Mouse (Mus musculus) embryonic facial prominence, embryonic 11.5 days (tissue): ENCODE results near the gene Klhl12. TPM values are rescaled to one million over a fixed set of nuclear protein-coding genes. Genes with fewer than 3 reads are reported as not detected.
A peak's percentile ranks its signal among the peaks of the same experiment; 100 is the strongest.
"Not testable (repeated sequence)": the region's sequence is repeated elsewhere in the genome, so short reads cannot be mapped to it uniquely, and the experiment has no call there.

Experiments used
- ATAC-seq: fragments of 200-750 bp; cut with Nextera tagmentation; replicated peaks from 2 replicates; pipeline ENCODE4 v1.8.0; 2017; ENCODE audit warnings: low read depth; ENCODE audit not compliant: insufficient number of reproducible peaks, low FRiP score, low TSS enrichment
- DNase-seq: peaks from one replicate; pipeline ENCODE4 v3.0.0-alpha.2; 2015; ENCODE audit warnings: low spot score
- H3K27ac ChIP-seq: fragments of 300-500 bp; sonication (generic); replicated peaks from 2 replicates; pipeline ENCODE4 v1.5.1; 2014; ENCODE audit warnings: mild to moderate bottlenecking, low read depth, low read length, control low read depth
- H3K27me3 ChIP-seq: fragments of 300-500 bp; sonication (generic); 2 replicates; pipeline ENCODE4 v1.6.1; 2014; ENCODE audit warnings: mild to moderate bottlenecking, low read length, moderate library complexity, mixed read lengths; ENCODE audit not compliant: control insufficient read depth, insufficient read depth
- H3K36me3 ChIP-seq: fragments of 300-500 bp; sonication (generic); replicated peaks from 2 replicates; pipeline ENCODE4 v1.6.1; 2014; ENCODE audit warnings: low read depth, mild to moderate bottlenecking, low read length, moderate library complexity, mixed read lengths; ENCODE audit not compliant: control insufficient read depth, insufficient read depth
- H3K4me1 ChIP-seq: fragments of 300-500 bp; sonication (generic); 2 replicates; pipeline ENCODE4 v1.6.1; 2014; ENCODE audit warnings: low read length, mixed read lengths; ENCODE audit not compliant: control insufficient read depth, insufficient read depth
- H3K4me2 ChIP-seq: fragments of 300-500 bp; sonication (generic); 2 replicates; pipeline ENCODE4 v1.6.1; 2014; ENCODE audit warnings: low read depth, mild to moderate bottlenecking, control low read depth, low read length, moderate library complexity
- H3K4me3 ChIP-seq: fragments of 300-500 bp; sonication (generic); 2 replicates; pipeline ENCODE4 v1.5.1; 2014; ENCODE audit warnings: low read depth, low read length, control low read depth
- H3K9ac ChIP-seq: fragments of 300-500 bp; sonication (generic); replicated peaks from 2 replicates; pipeline ENCODE4 v1.6.1; 2014; ENCODE audit warnings: mild to moderate bottlenecking, control low read depth, low read length
- H3K9me3 ChIP-seq: fragments of 300-500 bp; sonication (generic); replicated peaks from 2 replicates; pipeline ENCODE4 v1.6.1; 2016; ENCODE audit warnings: mild to moderate bottlenecking, low read length, inconsistent platforms, mixed read lengths; ENCODE audit not compliant: control insufficient read depth
- WGBS: fragments of 180-500 bp; shearing (Covaris S2); extraction: QIAGEN DNeasy Blood & Tissue Kit; methylation state at CpG from one replicate; pipeline ENCODE4 v1.1.7; 2014; 5-methylcytosine and 5-hydroxymethylcytosine counted together
- polyA plus RNA-seq: library from polyadenylated mRNA; unstranded; fragments of >200 nt; fragmentation: Nextera tagmentation; extraction: Ambion mirVana; gene quantifications from 2 replicates; pipeline ENCODE4 v1.2.1, GENCODE M21; 2014

Klhl12 gene
- polyA plus RNA-seq, 1 experiment from 2014 or later = 33.8 TPM

DNA sequence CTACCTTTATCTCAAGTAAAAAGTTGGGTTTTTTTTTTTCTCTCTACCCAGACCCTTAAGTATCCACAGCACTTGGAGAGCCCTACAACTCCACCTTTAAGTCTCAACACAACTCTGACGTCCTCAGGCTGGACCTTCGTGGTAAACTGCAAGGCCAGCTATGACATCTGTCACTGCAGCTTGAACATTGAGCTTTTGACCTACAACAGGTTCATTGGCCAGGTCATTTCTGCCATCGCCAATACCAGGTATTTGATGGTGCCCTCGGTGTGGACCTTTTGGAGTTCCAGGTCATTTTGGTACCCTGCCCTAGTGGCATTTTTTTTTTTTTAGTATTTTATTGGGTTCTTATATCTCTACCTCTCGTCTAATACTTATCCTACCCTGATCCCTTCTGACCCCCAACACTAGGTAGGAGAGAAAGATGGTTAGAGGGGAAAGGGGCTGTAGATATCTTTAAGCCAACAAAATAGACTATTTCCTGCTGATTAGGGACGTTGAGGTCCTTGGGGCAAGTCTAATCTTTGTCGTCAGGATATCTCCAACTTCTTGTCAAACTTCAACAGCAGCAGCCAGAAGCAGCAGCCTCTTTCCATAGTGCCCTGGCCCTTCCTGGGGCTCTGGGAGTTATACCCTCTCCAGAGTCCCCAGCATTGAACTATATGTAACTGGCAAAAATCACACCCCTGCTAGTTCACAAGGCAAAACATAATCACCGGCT is 64.8 kb downstream of the Klhl12 start:
- DNase-seq (no peak), ATAC-seq (no peak)
- no peaks in the 10 kb centered on the region for H3K36me3 ChIP-seq
- no peaks in the 10 kb centered on the region for H3K9me3 ChIP-seq
- H3K4me1 ChIP-seq = no peaks in the 10 kb centered on the region
- no peak overlapping the region for H3K4me2 ChIP-seq
- no peak overlapping the region for H3K27ac ChIP-seq
- H3K4me3 ChIP-seq = no peak overlapping the region
- WGBS = 82% methylated on average over 8 of the region's 8 CpGs
- H3K27me3 ChIP-seq = no peaks in the 10 kb centered on the region
- no peak overlapping the region for H3K9ac ChIP-seq

DNA sequence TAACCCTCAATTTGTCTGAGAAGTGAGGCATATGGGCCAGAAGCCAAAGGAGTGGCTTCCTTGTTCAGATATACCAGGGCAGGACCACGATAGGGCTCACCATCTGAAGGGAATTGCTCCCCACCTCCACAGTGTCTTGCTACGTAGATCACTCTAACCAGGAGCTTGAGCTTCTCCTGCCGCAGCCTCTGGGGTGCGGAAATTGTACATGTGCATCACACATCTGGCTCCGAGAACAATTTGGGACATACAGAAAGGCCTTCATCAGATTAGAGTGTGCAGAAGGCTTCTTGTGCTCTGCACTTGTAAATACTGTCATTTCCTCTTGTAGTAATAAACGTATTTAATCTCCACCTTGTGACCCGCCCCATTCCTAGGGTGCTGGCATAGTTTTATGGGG is 65.8 kb downstream of the Klhl12 start:
- Histone ChIP-seq H3K9ac (no peak overlapping the region), H3K36me3 (no peaks in the 10 kb centered on the region), H3K27me3 (no peaks in the 10 kb centered on the region), H3K27ac (no peak overlapping the region), H3K4me1 (no peaks in the 10 kb centered on the region), H3K9me3 (no peaks in the 10 kb centered on the region), H3K4me3 (no peak overlapping the region), H3K4me2 (no peak overlapping the region)
- DNase-seq (no peak), ATAC-seq (no peak)
- WGBS = 85% methylated on average over 7 of the region's 7 CpGs

DNA sequence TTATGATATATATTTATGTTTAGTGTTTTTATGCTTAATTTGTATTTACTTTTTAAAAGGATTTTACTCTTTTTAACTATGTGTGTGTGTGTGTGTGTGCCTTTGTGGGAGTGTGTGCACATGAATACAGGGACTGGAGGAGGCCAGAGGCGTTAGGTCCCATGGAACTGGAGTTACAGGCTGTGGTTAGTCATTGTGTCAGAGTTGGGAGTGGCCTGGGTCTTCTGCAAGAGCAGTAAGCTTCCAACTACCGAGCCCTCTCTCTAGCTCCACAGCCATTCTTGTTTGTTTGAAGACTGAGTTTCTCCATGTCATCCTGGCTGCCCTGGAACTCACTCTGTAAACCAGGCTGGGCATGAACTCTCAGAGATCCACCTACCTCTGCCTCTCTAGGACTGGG is 67.0 kb downstream of the Klhl12 start:
- H3K4me2 ChIP-seq = no peak overlapping the region
- H3K27ac ChIP-seq = no peak overlapping the region
- DNase-seq (no peak), ATAC-seq (no peak)
- H3K27me3 ChIP-seq = no peaks in the 10 kb centered on the region
- H3K4me3 ChIP-seq = no peak overlapping the region
- H3K9me3 ChIP-seq = no peaks in the 10 kb centered on the region
- H3K4me1 ChIP-seq = no peaks in the 10 kb centered on the region
- 54% methylated on average over 2 of the region's 2 CpGs for WGBS
- no peaks in the 10 kb centered on the region for H3K36me3 ChIP-seq
- no peak overlapping the region for H3K9ac ChIP-seq

DNA sequence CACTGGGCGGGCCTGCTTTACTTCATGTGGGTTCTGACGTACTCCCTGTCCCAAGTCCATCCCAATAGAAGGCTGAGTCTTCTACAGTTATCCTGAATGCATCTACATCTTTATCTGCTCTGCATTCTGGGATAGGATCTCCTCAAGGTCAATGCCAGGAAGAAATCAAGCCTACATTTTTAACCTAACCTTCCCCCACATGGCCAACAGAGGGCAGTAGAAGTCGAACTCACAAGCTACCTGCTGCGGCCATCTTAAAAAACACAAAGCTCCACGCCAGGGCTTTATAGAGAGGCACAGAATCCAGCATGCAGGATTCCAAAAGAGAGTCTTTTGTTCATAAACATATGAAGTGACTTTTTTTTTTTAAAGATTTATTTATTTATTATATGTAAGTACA is 69.1 kb downstream of the Klhl12 start:
- 74% methylated on average over 5 of the region's 5 CpGs for WGBS
- Histone ChIP-seq H3K9me3 (no peaks in the 10 kb centered on the region), H3K9ac (no peak overlapping the region), H3K4me1 (no peaks in the 10 kb centered on the region), H3K36me3 (no peaks in the 10 kb centered on the region), H3K4me3 (no peak overlapping the region), H3K27ac (no peak overlapping the region), H3K27me3 (no peaks in the 10 kb centered on the region), H3K4me2 (no peak overlapping the region)
- peak; percentile 18 for DNase-seq
- no peak for ATAC-seq

DNA sequence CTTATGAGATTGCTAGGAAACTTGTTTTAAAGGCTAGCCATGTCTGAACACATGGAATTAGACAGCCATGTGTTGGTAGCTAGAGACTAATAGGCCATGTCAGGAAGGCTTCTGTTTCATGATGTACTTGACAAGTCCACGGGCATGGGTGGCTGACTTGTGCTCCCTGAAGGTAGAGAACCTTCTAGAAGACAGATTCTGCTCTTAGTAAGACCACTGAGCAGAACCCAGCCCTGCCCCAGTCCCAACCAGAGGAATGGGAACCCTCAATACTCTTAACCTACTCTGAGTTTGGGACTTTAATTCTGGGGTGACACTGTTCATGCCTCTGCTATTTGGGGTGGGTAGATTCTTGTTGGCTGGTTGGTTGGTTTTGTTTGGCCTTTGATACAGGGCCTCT is 69.7 kb downstream of the Klhl12 start:
- Histone ChIP-seq H3K4me2 (no peak overlapping the region), H3K4me3 (no peak overlapping the region), H3K36me3 (no peaks in the 10 kb centered on the region), H3K27me3 (no peaks in the 10 kb centered on the region), H3K27ac (no peak overlapping the region), H3K4me1 (no peaks in the 10 kb centered on the region), H3K9ac (no peak overlapping the region), H3K9me3 (no peaks in the 10 kb centered on the region)
- no peak for DNase-seq
- WGBS = 90% methylated on average over 1 of the region's 1 CpGs
- no peak for ATAC-seq

DNA sequence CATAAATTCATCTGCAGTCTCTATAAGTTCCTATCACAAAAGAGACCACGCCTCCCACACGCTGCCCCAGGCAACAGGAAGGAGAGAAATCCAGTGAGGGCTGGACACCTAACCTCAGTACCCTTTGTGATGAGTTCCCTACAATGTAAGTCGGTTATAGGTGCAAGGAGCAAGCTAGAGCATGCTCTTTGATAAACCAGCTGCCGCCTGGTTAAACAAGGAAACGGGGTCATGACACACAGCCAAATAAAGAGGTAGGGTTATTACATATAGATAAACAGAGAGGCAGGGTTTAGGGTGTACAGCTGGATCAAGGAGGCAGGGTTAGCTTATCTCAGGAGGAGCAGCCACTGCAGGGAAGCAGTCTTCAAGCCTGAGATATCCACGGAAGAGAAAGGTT is 71.4 kb downstream of the Klhl12 start:
- WGBS = 84% methylated on average over 6 of the region's 6 CpGs
- ATAC-seq = no peak
- H3K9ac ChIP-seq = no peak overlapping the region
- DNase-seq = no peak
- no peaks in the 10 kb centered on the region for H3K36me3 ChIP-seq
- H3K9me3 ChIP-seq = no peaks in the 10 kb centered on the region
- H3K27me3 ChIP-seq = no peaks in the 10 kb centered on the region
- no peak overlapping the region for H3K4me3 ChIP-seq
- no peaks in the 10 kb centered on the region for H3K4me1 ChIP-seq
- H3K27ac ChIP-seq = no peak overlapping the region
- no peak overlapping the region for H3K4me2 ChIP-seq

DNA sequence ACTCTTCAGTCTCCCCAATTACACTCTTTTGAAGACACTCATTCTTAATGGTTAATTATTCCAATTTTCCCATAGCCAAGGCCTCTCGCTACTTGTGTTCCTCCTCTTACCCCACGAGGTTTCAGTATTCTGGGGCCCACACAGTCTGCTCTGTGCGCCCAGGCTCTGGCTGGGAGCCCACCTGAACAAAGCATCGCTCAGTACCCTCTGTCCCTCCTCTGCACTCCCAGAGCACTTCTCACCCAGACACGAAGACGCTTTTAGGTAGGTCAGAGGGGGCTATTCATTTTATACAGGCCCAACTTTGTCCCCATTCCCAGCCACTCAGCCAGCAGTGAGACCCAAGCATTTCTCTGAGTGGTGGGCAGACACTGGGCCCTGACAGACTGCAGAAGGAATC is 75.3 kb downstream of the Klhl12 start:
- WGBS = 76% methylated on average over 6 of the region's 6 CpGs
- Histone ChIP-seq H3K9ac (no peak overlapping the region), H3K27ac (no peak overlapping the region), H3K4me1 (no peaks in the 10 kb centered on the region), H3K36me3 (no peaks in the 10 kb centered on the region), H3K4me2 (no peak overlapping the region), H3K27me3 (no peaks in the 10 kb centered on the region), H3K4me3 (no peak overlapping the region), H3K9me3 (no peaks in the 10 kb centered on the region)
- no peak for ATAC-seq
- DNase-seq = no peak

DNA sequence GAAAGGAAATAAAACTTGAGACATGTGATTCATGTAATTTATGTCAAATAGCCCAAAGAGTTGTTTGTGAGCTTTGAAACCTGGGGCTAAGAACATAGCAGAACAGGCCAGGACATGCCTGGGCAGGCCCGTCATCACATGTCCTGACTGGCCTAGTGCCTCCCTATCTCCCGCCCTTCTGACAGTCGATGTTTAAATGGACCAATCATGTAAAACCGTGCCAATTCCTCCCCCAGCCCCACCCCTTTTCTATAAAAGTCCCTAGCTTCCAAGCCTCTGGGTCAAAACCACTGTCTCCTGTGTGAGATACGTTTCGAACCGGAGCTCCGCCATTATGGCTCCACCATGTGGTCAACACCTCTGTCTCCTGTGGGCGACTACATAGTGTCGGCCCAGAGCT is 78.4 kb downstream of the Klhl12 start:
- H3K4me3 ChIP-seq, DNase-seq, H3K27ac ChIP-seq, H3K9me3 ChIP-seq, H3K4me2 ChIP-seq, H3K9ac ChIP-seq, H3K36me3 ChIP-seq, H3K27me3 ChIP-seq, H3K4me1 ChIP-seq, ATAC-seq: not testable (repeated sequence)
- 95% methylated on average over 9 of the region's 10 CpGs for WGBS
